Mouse (Mus musculus): ENCODE measurements around the gene Tph2.

- TF ChIP-seq GATA1 (IDR thresholded peaks at IDR 0.05; ENCODE audit: low read length) (no peak), TAL1 (IDR thresholded peaks at IDR 0.05; ENCODE audit: low read length) (no peak)
Measured at GRCm38 (mm10) chr10:115069123-115069911, 115.5 kb downstream of the Tph2 start.
